Mouse (Mus musculus) lung, postnatal 0 days (tissue): ENCODE data around the gene Gm15737. TPM values are rescaled to one million over a fixed set of nuclear protein-coding genes. Genes with fewer than 3 reads are reported as not detected.

Source experiments
- ATAC-seq: fragments of 200-750 bp; cut with Nextera tagmentation; 2 replicates; pipeline ENCODE4 v1.8.0; 2017; ENCODE audit warnings: moderate library complexity
- DNase-seq: peaks from one replicate; pipeline ENCODE4 v3.0.0-alpha.2; 2016; ENCODE audit warnings: low spot score
- H3K27ac ChIP-seq: fragments of 300-500 bp; sonication (generic); 2 replicates; pipeline ENCODE4 v1.5.1; 2014; ENCODE audit warnings: antibody characterized with exemption, mild to moderate bottlenecking, low read length, mixed read lengths
- H3K27me3 ChIP-seq: fragments of 300-500 bp; sonication (generic); replicated peaks from 2 replicates; pipeline ENCODE4 v1.6.1; 2014; ENCODE audit warnings: low read length, mixed read lengths; ENCODE audit not compliant: insufficient read depth
- H3K36me3 ChIP-seq: fragments of 300-500 bp; sonication (generic); 2 replicates; pipeline ENCODE4 v1.6.1; 2014; ENCODE audit warnings: low read length, mixed read lengths; ENCODE audit not compliant: insufficient read depth
- H3K4me1 ChIP-seq: fragments of 300-500 bp; sonication (generic); 2 replicates; pipeline ENCODE4 v1.6.1; 2014; ENCODE audit warnings: antibody characterized with exemption, low read depth, low read length, mixed read lengths; ENCODE audit not compliant: insufficient read depth
- H3K4me2 ChIP-seq: fragments of 300-500 bp; sonication (generic); replicated peaks from 2 replicates; pipeline ENCODE4 v1.6.1; 2014; ENCODE audit warnings: low read depth, mild to moderate bottlenecking, low read length, moderate library complexity, mixed read lengths
- H3K4me3 ChIP-seq: fragments of 300-500 bp; sonication (generic); 2 replicates; pipeline ENCODE4 v1.5.1; 2014; ENCODE audit warnings: low read depth, low read length
- H3K9ac ChIP-seq: fragments of 300-500 bp; sonication (generic); replicated peaks from 2 replicates; pipeline ENCODE4 v1.6.1; 2014; ENCODE audit warnings: low read depth, mild to moderate bottlenecking
- H3K9me3 ChIP-seq: fragments of 300-500 bp; sonication (generic); 2 replicates; pipeline ENCODE4 v1.6.1; 2016; ENCODE audit warnings: low read length, mixed read lengths
- CTCF ChIP-seq: IDR thresholded peaks from 2 replicates; pipeline ENCODE4 v1.5.1; 2016; ENCODE audit warnings: antibody characterized with exemption, mild to moderate bottlenecking
- EP300 ChIP-seq: IDR thresholded peaks from 2 replicates; pipeline ENCODE4 v1.6.1; 2016; ENCODE audit warnings: antibody characterized with exemption, mild to moderate bottlenecking, control low read depth
- WGBS: fragments of 180-500 bp; shearing (Covaris S2); extraction: QIAGEN DNeasy Blood & Tissue Kit; methylation state at CpG from one replicate; pipeline ENCODE4 v1.1.7; 2014; 5-methylcytosine and 5-hydroxymethylcytosine counted together
- polyA plus RNA-seq: library from polyadenylated mRNA; unstranded; fragments of >200 nt; fragmentation: Nextera tagmentation; extraction: Ambion mirVana; gene quantifications from 2 replicates; pipeline ENCODE4 v1.2.1, GENCODE M21; 2015

Gene Gm15737
- polyA plus RNA-seq, 1 experiment from 2014 or later: 0.05 TPM

DNA sequence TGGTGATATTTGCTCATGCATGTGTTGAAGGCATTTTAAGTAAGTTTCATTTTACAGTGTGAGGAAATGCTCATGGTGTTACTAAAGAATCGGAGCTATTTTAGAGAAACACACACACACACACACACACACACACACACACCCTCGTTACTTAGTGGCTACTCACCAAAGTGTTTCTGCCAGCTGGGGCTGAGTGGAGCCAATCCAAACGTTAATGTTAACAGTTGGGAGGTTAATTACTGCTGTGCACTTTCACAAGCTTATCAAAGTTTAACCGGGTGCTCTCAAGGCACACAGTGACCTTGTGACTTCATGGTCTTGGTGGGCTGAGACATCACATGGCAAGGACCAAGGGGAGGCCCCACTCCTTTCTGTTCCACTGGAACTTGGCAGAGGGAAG is 52.7 kb downstream of the Gm15737 start:
- no peaks in the 10 kb centered on the region for H3K27me3 ChIP-seq
- peak; percentile 62 for ATAC-seq
- TF ChIP-seq CTCF (no peak), EP300 (no peak; the same call in 1 of the 2 replicates)
- H3K4me2 ChIP-seq: no peak overlapping the region
- no peak overlapping the region for H3K4me3 ChIP-seq
- no peaks in the 10 kb centered on the region for H3K36me3 ChIP-seq
- H3K27ac ChIP-seq: no peak overlapping the region
- no peak overlapping the region for H3K9ac ChIP-seq
- WGBS: 11% methylated on average over 4 of the region's 4 CpGs
- peaks cover 3% of the 10 kb centered on the region; the same call in 1 of the 2 replicates for H3K4me1 ChIP-seq
- DNase-seq: peak; percentile 51
- no peaks in the 10 kb centered on the region for H3K9me3 ChIP-seq

DNA sequence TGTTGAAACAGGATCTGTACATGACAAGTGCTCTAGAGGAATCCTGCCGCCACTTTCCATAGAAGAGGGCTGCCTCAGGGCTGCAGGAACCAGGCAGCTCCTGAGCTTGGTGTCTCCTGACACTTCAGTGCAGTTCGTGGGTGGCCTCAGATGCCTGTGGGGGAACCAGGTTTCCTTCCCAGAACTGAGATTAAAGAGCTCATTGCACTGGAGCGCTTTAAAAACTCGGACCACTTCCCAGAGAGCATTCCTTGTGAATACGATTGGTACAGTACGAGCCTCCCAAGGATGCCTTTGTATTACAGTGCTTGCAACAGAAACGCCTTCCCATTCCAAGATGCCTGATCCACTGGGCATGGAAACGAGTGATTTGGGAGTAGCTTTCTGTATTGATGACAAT is 55.4 kb downstream of the Gm15737 start:
- no peaks in the 10 kb centered on the region for H3K9me3 ChIP-seq
- H3K9ac ChIP-seq: no peak overlapping the region
- H3K27ac ChIP-seq: no peak overlapping the region
- no peak overlapping the region for H3K4me2 ChIP-seq
- no peaks in the 10 kb centered on the region for H3K36me3 ChIP-seq
- 37% methylated on average over 8 of the region's 8 CpGs for WGBS
- no peaks in the 10 kb centered on the region for H3K27me3 ChIP-seq
- DNase-seq (no peak), ATAC-seq (no peak)
- peaks cover under 1% of the 10 kb centered on the region; the same call in 1 of the 2 replicates for H3K4me1 ChIP-seq
- H3K4me3 ChIP-seq: no peak overlapping the region
- TF ChIP-seq CTCF (no peak), EP300 (no peak)

DNA sequence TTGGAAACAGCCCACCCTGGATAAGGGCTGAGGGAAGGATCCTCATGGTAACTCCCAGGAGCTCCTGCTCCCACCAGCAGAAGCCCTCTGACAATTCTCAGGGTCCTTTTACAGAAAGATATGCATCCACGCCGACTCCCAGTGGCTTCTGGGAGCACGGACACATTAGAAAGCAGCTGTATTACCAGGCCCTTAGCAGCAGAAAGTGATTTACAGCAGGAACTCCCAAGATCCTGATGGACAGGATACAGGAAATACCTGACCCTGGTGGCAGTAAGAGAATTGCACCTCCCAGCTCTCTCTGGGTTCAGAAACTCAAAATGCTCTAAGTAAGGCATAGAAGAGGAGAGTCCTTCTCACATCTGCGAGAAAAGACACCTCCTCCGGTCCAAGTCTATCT is 59.1 kb downstream of the Gm15737 start:
- Histone ChIP-seq H3K4me3 (no peak overlapping the region), H3K9ac (no peak overlapping the region), H3K4me2 (no peak overlapping the region), H3K4me1 (no peaks in the 10 kb centered on the region), H3K27me3 (no peaks in the 10 kb centered on the region), H3K9me3 (no peaks in the 10 kb centered on the region), H3K36me3 (peaks cover 10% of the 10 kb centered on the region; the same call in 1 of the 2 replicates), H3K27ac (no peak overlapping the region)
- WGBS: 72% methylated on average over 5 of the region's 5 CpGs
- TF ChIP-seq EP300 (no peak), CTCF (peak; percentile 22; the same call in 1 of the 2 replicates)
- ATAC-seq: no peak
- DNase-seq: no peak

Other genes starting within 250 kb of the Gm15737 start
- gene Prickle2, start 163.2 kb upstream of the Gm15737 start, polyA plus RNA-seq: 7.0 and 8.0 TPM in 2 replicates
- 1.4 and 1.5 TPM in 2 replicates for gene A730049H05Rik, start 52.9 kb upstream of the Gm15737 start, polyA plus RNA-seq
- 6.4 and 7.2 TPM in 2 replicates for gene Adamts9, start 74.1 kb downstream of the Gm15737 start, polyA plus RNA-seq